Mouse (Mus musculus) Patski (cell line): ENCODE measurements around the gene Fcna. TPM values are rescaled to one million over a fixed set of nuclear protein-coding genes. Genes with fewer than 3 reads are reported as not detected.
A peak's percentile ranks its signal among the peaks of the same experiment; 100 is the strongest.

Experiments used
- ATAC-seq: fragments of 100-300 bp; one replicate; pipeline ENCODE4 v1.8.0; 2021
- CTCF ChIA-PET: fragments of 350-600 bp; sonication (Branson Sonifier 250); formaldehyde crosslinking; loops from one replicate; lab custom pipeline; 2022; ENCODE audit warnings: inconsistent platforms; lab: Charles Lee
- POLR2A ChIA-PET: fragments of 350-600 bp; sonication (Branson Sonifier 250); formaldehyde crosslinking; loops from one replicate; lab custom pipeline; 2022; ENCODE audit warnings: antibody characterized with exemption, inconsistent platforms; lab: Charles Lee
- DNase-seq: peaks from one replicate; pipeline ENCODE4 v3.0.0-alpha.2; 2011; ENCODE audit warnings: low read depth, low spot score
- H3K27me3 ChIP-seq: fragments of 371-371 bp; one replicate; pipeline ENCODE4 v1.5.1; 2021
- CTCF ChIP-seq: fragments of 100-300 bp; IDR thresholded peaks from one replicate; pipeline ENCODE4 v1.5.1; 2021
- in situ Hi-C: fragments of 300-500 bp; cut with MboI; formaldehyde crosslinking; loops from 3 replicates; pipeline ENCODE4 v1.11.1; 2018; ENCODE audit warnings: low pct_unique_long_range_greater_than_20kb, mixed read lengths
- polyA plus RNA-seq: library from polyadenylated mRNA; unstranded; gene quantifications from one replicate; pipeline ENCODE4 v1.2.3, GENCODE M21; 2021

Gene Fcna
- polyA plus RNA-seq, 1 experiment from 2014 or later, result not detected

DNA sequence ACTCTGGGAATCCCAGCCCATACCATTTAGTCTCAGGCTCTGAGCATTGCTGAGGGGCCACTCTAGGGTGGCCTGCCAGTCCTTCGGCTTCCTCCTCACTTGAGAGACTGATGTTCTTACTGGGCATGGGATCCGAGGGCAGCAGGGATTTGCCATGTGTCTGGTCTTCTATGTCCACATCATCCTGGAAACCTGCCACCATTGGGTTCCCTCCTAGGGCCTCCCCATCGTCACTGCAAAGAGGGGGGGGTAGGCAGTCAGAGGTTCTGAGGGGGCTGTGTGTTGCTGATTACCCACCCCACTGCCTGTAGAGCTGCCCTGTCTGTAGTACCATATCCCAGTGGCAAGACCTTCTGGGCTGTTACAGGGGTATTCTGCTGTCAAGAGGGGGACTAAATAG is 42.2 kb downstream of the Fcna start:
- ChIA-PET CTCF (no interaction called here), POLR2A (no interaction called here)
- ATAC-seq (no peak), DNase-seq (no peak)
- TF ChIP-seq CTCF, result no peak
- in situ Hi-C loops, result no loop called here
- H3K27me3 ChIP-seq, result no peaks in the 10 kb centered on the region

DNA sequence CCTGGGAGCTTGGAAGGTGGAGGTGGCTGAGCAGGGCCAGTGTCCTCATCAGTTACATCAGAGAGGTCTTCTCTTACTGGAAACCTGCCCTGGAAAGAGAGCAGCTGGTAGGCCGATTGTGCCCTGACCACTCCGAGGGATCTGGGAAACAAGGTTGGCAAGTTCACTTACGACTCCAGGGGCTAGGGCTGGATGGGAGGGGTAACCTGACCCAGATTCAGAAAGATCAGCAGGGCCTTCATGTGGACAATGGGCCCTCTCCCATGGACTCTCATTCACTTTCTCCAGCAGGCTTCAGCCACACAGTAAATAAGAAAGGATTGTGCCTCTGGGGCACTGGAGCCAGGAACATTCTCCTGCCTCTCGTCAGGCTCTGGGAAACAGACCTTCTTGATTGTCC is 43.0 kb downstream of the Fcna start:
- POLR2A ChIA-PET, result interaction anchor here (0.6 kb wide), 1 partner anchor 90 kb away, joined by 3 read pairs; no protein-coding TSS in a partner anchor
- DNase-seq, result no peak
- TF ChIP-seq CTCF, result no peak
- in situ Hi-C loops, result no loop called here
- CTCF ChIA-PET, result no interaction called here
- ATAC-seq, result no peak
- H3K27me3 ChIP-seq, result no peaks in the 10 kb centered on the region

DNA sequence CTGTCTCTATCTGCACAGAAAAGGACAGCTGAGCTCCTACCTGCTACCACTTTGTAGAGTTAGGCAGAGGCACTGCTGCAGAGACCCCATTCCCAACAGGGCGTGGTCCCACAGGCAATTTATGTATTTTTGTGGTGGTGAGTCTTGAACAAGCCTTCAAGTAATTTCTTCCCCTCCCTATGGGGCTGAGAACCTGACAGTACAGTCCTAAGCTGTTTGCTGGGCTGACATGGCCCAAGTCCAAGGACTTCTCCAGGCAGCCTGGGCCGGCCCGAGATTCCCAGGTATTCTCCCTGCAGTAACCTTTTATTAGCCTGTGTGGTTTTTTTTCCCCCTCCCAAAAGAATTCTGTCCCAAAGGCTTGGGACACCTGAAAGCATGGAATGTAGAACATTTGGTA is 43.7 kb downstream of the Fcna start:
- H3K27me3 ChIP-seq, result no peaks in the 10 kb centered on the region
- ChIA-PET POLR2A (no interaction called here), CTCF (no interaction called here)
- ATAC-seq, result no peak
- no peak for TF ChIP-seq CTCF
- no peak for DNase-seq
- in situ Hi-C loops, result no loop called here

DNA sequence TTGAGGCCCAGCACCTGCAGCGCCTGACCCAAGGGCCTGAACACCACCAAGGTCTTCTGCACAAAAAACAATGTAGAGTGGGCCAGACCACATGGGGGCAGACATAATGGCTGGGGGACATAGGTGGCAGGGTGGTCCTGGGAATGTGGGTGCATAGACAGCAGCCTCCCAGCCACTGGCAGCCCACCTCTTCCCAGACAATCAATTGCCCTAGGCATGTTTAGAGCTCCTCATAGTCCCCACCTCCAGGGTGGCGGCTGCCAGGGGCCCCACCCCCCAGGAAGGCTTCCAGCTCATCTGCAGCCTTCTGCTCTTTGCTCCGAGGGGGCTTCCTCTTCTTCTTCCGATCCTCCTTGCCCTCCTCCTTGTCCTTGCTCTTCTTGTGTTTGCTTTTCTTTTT is 44.3 kb downstream of the Fcna start:
- DNase-seq (no peak), ATAC-seq (no peak)
- POLR2A ChIA-PET, result no interaction called here
- no peak for TF ChIP-seq CTCF
- CTCF ChIA-PET, result no interaction called here
- H3K27me3 ChIP-seq, result no peaks in the 10 kb centered on the region
- in situ Hi-C loops, result no loop called here

DNA sequence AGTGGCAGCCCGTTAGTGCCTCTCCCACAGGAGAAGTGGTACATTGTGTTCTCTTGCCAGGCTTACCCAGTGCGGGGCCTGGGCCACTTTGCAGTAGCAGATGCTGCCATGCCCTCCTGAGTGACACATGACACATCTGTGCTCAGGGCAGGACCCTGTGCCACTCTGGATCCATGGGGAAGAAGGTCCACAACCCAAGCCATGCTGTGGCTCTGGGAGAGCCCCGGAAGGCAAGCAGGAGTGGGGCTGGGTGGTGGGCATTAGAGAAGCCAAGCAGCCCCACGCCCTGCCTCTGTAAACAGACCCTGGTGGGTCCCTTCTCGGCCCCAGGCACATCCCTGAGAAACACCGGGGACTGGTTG is 44.7 kb downstream of the Fcna start:
- DNase-seq (no peak), ATAC-seq (no peak)
- ChIA-PET CTCF (no interaction called here), POLR2A (no interaction called here)
- TF ChIP-seq CTCF, result no peak
- in situ Hi-C loops, result no loop called here
- H3K27me3 ChIP-seq, result no peaks in the 10 kb centered on the region

DNA sequence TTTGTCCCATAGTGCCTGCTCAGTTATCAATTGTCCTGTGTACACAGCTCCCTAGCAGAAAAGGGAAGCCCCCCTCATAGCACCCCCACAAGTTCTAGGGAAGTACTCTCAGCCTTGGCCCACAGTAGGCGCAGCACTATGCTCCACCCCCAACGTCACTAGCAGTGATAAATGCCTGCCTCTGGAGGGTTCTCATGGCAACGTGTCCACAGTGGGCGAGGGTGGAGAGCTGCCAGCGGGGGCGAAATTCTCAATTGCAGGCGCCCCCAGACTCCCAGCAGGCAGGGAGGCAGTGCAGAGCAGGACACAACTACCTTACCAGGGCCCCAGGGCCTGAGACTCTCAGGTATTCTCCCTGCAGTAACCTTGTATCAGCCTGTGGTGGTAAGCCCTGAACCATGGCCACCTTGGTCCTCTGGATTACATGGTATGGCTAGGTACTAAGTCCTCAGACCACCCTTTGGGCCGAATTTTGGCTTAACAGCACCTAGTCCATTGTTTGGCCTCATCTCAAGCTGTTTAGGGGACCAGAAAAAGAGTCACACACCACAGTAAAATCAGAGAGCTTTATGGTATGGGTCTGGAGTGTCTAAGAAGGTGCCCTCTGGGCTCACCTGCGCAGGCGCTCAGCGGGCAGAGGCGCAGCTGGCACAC is 45.2 kb downstream of the Fcna start:
- no peaks in the 10 kb centered on the region for H3K27me3 ChIP-seq
- ATAC-seq, result no peak
- POLR2A ChIA-PET, result interaction anchor here (0.8 kb wide), 1 partner anchor 26 kb away, joined by 3 read pairs; no protein-coding TSS in a partner anchor
- no peak for TF ChIP-seq CTCF
- in situ Hi-C loops, result no loop called here
- DNase-seq, result no peak
- CTCF ChIA-PET, result interaction anchor here (0.8 to 3.2 kb wide), 8 partner anchors 9 to 38 kb away, joined by 3 to 30 read pairs (median 4); partner anchors contain the start of genes Edf1 and Rabl6

DNA sequence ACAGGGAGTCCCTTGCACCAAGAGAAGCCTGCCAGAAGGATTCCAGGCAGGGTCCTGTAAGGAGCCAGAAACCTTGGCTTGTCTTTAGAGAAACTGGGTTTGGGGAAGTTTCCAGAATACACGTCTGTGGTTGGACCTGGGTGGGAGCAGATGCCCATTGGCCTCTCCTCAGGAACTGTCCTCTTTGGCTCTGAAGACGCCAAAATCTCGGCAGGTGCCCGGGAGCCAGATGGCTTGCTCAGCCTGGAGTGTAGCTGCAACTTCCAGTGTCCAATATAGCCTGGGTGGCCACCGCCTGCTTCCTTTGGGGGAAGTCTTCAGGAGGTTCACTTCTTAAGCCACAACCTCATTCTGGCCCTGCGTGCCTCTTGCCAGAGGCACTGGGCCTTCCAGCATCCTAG is 45.9 kb downstream of the Fcna start:
- no peak for TF ChIP-seq CTCF
- CTCF ChIA-PET, result interaction anchor here (0.8 to 3.2 kb wide), 11 partner anchors 10 to 152 kb away, joined by 3 to 30 read pairs (median 4); partner anchors contain the start of genes Edf1 and Rabl6
- no peaks in the 10 kb centered on the region for H3K27me3 ChIP-seq
- ATAC-seq (no peak), DNase-seq (no peak)
- in situ Hi-C loops, result no loop called here
- POLR2A ChIA-PET, result interaction anchor here (0.8 to 1.3 kb wide), 2 partner anchors 24 to 27 kb away, joined by 3 to 6 read pairs; partner anchors contain the start of gene Edf1

DNA sequence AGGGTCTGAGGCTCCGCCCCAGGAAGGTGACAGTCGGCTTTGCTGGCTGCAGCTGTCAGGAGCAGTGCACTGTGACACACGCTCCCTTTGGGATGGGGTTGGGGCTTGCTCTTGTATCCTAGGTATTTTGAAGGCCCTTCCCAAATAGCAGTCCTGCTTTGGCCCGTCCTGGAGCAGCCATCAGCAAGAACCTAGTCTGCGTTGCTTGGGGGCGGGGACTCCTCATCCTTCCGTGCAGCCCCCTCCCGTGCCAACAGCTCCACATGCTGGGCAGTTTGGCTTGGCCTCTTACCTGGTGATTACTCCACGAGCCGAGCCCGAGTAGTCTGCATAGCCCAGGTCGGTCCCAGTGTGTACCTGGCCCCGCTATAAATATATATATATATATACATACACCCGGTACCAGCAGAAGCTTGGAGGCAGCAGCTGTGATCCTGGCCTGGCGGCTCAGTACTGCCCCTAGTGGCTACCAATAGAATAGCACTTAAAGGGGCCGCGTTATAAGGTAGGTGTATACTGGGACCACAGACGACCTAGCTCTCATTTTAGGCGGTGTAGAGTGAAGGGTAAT is 46.5 kb downstream of the Fcna start, which contains the start of gene Ajm1:
Gene Ajm1, minus strand, starts transcription at position 464 of the 571 bp plus-strand sequence.
- CTCF ChIA-PET, result interaction anchor here (0.7 to 3.2 kb wide), 13 partner anchors 9 to 152 kb away, joined by 3 to 30 read pairs (median 4); partner anchors contain the start of genes Edf1 and Rabl6
- POLR2A ChIA-PET, result interaction anchor here (0.8 to 1.3 kb wide), 2 partner anchors 24 to 27 kb away, joined by 3 to 6 read pairs; partner anchors contain the start of gene Edf1
- DNase-seq (no peak), ATAC-seq (peak; percentile 64)
- in situ Hi-C loops, result no loop called here
- H3K27me3 ChIP-seq, result no peaks in the 10 kb centered on the region
- TF ChIP-seq CTCF, result no peak

DNA sequence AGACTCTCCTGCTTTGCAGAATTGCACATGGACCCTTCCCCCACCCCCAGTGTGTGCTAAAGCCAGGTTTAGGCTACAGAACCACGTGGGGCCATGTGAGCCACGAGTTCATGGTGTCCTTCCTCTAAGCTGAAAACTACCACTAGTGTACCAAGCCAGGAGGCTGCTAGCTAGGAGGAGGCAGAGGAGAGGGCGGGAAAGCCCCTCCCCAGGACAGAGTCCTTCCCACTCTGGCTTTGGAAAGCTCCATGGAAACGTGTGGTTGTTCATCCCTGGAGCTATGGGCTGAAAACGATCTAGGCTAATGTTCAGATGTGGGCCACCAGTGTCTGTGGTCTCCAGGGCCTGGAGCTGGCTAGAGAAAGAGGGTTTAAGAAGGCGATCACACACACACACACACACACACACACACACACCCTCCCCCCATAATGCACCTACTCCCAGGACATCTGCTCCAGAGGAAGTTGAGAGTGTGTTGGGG is 47.2 kb downstream of the Fcna start:
- POLR2A ChIA-PET, result interaction anchor here (0.5 to 1.3 kb wide), 3 partner anchors 23 to 829 kb away, joined by 3 to 6 read pairs (median 4); partner anchors contain the start of genes Edf1 and Inpp5e
- TF ChIP-seq CTCF, result no peak
- in situ Hi-C loops, result no loop called here
- CTCF ChIA-PET, result interaction anchor here (0.7 to 3.2 kb wide), 9 partner anchors 11 to 151 kb away, joined by 3 to 30 read pairs (median 4); partner anchors contain the start of gene Edf1
- ATAC-seq (no peak), DNase-seq (no peak)
- no peaks in the 10 kb centered on the region for H3K27me3 ChIP-seq

DNA sequence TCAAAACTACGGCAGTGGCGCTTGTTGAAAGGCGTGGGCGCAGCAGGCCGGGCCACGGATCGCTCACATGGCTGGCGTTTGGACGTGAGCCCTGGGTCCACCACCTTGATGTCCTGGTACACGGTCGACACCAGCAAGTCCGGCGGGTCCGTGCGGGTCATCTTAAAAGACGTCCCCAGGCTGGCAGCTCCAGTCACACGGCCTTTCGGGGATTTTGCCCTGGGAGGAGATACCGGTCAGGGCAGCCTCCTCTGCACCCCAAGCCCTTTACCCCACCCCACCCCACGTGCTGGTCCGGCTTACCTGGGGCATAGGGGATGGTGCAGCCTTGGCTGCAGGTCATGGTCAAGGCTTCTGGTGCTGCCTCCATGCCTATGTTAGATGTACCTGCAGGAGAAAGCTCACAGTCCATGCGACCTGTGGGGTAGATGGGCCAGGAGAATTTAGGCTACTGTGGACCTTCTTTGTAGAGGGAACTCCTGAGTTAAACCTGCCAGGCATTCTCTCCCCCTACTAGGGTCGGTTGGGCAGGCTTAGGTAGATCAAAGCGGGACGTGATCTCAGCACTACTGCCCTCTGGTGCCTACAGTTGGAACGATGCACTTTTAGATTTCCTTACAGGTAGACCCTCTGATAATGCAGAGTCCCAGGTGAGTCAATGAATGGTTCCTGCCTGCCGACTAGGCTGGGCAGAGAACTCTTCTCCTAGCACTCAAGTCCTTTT is 47.9 kb downstream of the Fcna start:
- ChIA-PET CTCF (interaction anchor here (0.7 to 3.2 kb wide), 3 partner anchors 12 to 73 kb away, joined by 3 to 30 read pairs (median 10); no protein-coding TSS in a partner anchor), POLR2A (interaction anchor here (0.9 kb wide), 1 partner anchor 27 kb away, joined by 3 read pairs; no protein-coding TSS in a partner anchor)
- DNase-seq (no peak), ATAC-seq (no peak)
- no peaks in the 10 kb centered on the region for H3K27me3 ChIP-seq
- TF ChIP-seq CTCF, result no peak
- in situ Hi-C loops, result no loop called here
